Mouse (Mus musculus): ENCODE results near the gene Stat5b. TPM values are rescaled to one million over a fixed set of nuclear protein-coding genes. Genes with fewer than 3 reads are reported as not detected.
"Not testable (repeated sequence)": the region's sequence is repeated elsewhere in the genome, so short reads cannot be mapped to it uniquely, and the experiment has no call there.

Stat5b gene
- polyA plus RNA-seq, 1 experiment = 9.5 TPM

- no peak for DNase-seq (ENCODE audit: low read depth, low spot score)
- WGBS = 88% methylated on average over 16 of the region's 16 CpGs
Measured at GRCm38 (mm10) chr11:100819626-100820025, 30.9 kb downstream of the Stat5b start.

- WGBS = 57% methylated on average over 8 of the region's 8 CpGs
Measured at GRCm38 (mm10) chr11:100819048-100819447, 31.5 kb downstream of the Stat5b start.

GRCm38 (mm10) chr11:100818359-100819012 is 32.0 kb downstream of the Stat5b start:
- 85% methylated on average over 15 of the region's 15 CpGs for WGBS
- no peak for DNase-seq (ENCODE audit: low read depth, low spot score)

More at GRCm38 (mm10) chr11:100819048-100819447, 31.5 kb downstream of the Stat5b start:
- DNase-seq (ENCODE audit: low read depth, low spot score) = no peak

GRCm38 (mm10) chr11:100817311-100817710 is 33.2 kb downstream of the Stat5b start:
- DNase-seq (ENCODE audit: low read depth, low spot score) = no peak
- WGBS = 61% methylated on average over 9 of the region's 9 CpGs

GRCm38 (mm10) chr11:100816801-100817200 is 33.7 kb downstream of the Stat5b start:
- WGBS = 49% methylated on average over 4 of the region's 4 CpGs
- no peak for DNase-seq (ENCODE audit: low read depth, low spot score)

GRCm38 (mm10) chr11:100816342-100816741 is 34.2 kb downstream of the Stat5b start:
- DNase-seq (ENCODE audit: low read depth, low spot score) = no peak
- WGBS = 51% methylated on average over 3 of the region's 3 CpGs

GRCm38 (mm10) chr11:100814498-100814897 is 36.0 kb downstream of the Stat5b start:
- no peak for DNase-seq (ENCODE audit: low read depth, low spot score)
- 15% methylated on average over 13 of the region's 13 CpGs for WGBS

GRCm38 (mm10) chr11:100811132-100811531 is 39.4 kb downstream of the Stat5b start:
- WGBS = 100% methylated on average over 2 of the region's 2 CpGs
- DNase-seq (ENCODE audit: low read depth, low spot score) = no peak

- no peak for DNase-seq (ENCODE audit: low read depth, low spot score)
- WGBS = 76% methylated on average over 9 of the region's 9 CpGs
Measured at GRCm38 (mm10) chr11:100810516-100810915, 40.0 kb downstream of the Stat5b start.

GRCm38 (mm10) chr11:100806380-100807305 is 43.9 kb downstream of the Stat5b start:
- WGBS = 80% methylated on average over 20 of the region's 20 CpGs
- DNase-seq (ENCODE audit: low read depth, low spot score) = no peak

GRCm38 (mm10) chr11:100805535-100805934 is 45.0 kb downstream of the Stat5b start:
- 82% methylated on average over 7 of the region's 7 CpGs for WGBS
- no peak for DNase-seq (ENCODE audit: low read depth, low spot score)

GRCm38 (mm10) chr11:100804409-100804808 is 46.1 kb downstream of the Stat5b start:
- 92% methylated on average over 10 of the region's 10 CpGs for WGBS
- DNase-seq (ENCODE audit: low read depth, low spot score) = no peak

GRCm38 (mm10) chr11:100799426-100799825 is 51.1 kb downstream of the Stat5b start:
- DNase-seq (ENCODE audit: low read depth, low spot score) = no peak
- 67% methylated on average over 5 of the region's 5 CpGs for WGBS

- WGBS = 76% methylated on average over 8 of the region's 8 CpGs
- DNase-seq (ENCODE audit: low read depth, low spot score) = no peak
Measured at GRCm38 (mm10) chr11:100796585-100796984, 53.9 kb downstream of the Stat5b start.

- DNase-seq (ENCODE audit: low read depth, low spot score) = no peak
- WGBS = 94% methylated on average over 2 of the region's 2 CpGs
Measured at GRCm38 (mm10) chr11:100795386-100795785, 55.1 kb downstream of the Stat5b start.

- no peak for DNase-seq (ENCODE audit: low read depth, low spot score)
Measured at GRCm38 (mm10) chr11:100791457-100792049, 59.0 kb downstream of the Stat5b start.

GRCm38 (mm10) chr11:100790644-100791043 is 59.9 kb downstream of the Stat5b start:
- 84% methylated on average over 9 of the region's 9 CpGs for WGBS
- DNase-seq (ENCODE audit: low read depth, low spot score) = not testable (repeated sequence)

More at GRCm38 (mm10) chr11:100791457-100792049, 59.0 kb downstream of the Stat5b start:
- WGBS = 85% methylated on average over 2 of the region's 2 CpGs

- WGBS = 93% methylated on average over 3 of the region's 3 CpGs
- no peak for DNase-seq (ENCODE audit: low read depth, low spot score)
Measured at GRCm38 (mm10) chr11:100789702-100790101, 60.8 kb downstream of the Stat5b start.

GRCm38 (mm10) chr11:100785774-100786173 is 64.8 kb downstream of the Stat5b start:
- WGBS = 93% methylated on average over 2 of the region's 2 CpGs

GRCm38 (mm10) chr11:100784286-100784685 is 66.2 kb downstream of the Stat5b start:
- no peak for DNase-seq (ENCODE audit: low read depth, low spot score)
- 86% methylated on average over 8 of the region's 8 CpGs for WGBS

More at GRCm38 (mm10) chr11:100785774-100786173, 64.8 kb downstream of the Stat5b start:
- no peak for DNase-seq (ENCODE audit: low read depth, low spot score)

Measured in large intestine, adult 2 months (tissue).